Comparison of ENCODE assay signal across 27 mouse cellular contexts in the genomic region with DNA sequence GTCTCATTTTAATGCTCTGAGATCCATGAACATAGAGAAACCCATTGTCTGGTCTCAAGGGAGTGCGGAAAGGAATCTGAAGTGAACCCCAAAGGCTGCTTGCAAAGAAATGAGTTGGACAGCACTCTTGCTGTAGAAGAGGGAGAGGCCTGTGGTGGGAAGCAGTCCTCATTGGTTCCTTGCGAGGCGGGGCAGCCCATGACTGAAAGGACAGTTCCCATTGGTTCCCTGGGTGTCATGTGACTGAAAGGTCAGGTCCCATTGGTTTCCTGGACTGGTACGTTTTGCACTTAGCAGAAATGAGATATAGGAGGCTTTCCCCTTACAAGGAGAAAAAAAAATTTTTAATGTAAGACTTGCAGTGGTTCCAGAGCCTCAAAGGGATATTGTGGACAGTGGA.
"Had no signal": no experiment of that assay in that cellular context is flagged by ENCODE, and none has a peak within 500 bp of the region (broad histone marks: within the 10 kb centered on the region; RNA-seq: fewer than 3 reads in every experiment).

No protein-coding gene starts in this region.

- H3K27me3 ChIP-seq: hindbrain, embryonic 13.5 days; hindbrain, embryonic 15.5 days; kidney, embryonic 15.5 days; limb, embryonic 13.5 days; limb, embryonic 15.5 days; liver, embryonic 12.5 days had no signal

- H3K36me3 ChIP-seq: heart, embryonic 13.5 days; heart, embryonic 15.5 days; hindbrain, embryonic 13.5 days; hindbrain, embryonic 15.5 days; kidney, embryonic 15.5 days; limb, embryonic 13.5 days; limb, embryonic 15.5 days; liver, embryonic 12.5 days had no signal

- DNase-seq: gastrocnemius, adult 2 months; gastrocnemius, postnatal 10 days; gastrocnemius, postnatal 36 days; heart, adult 2 months; heart, postnatal 14 days; heart, postnatal 36 days; kidney, adult 11 months; kidney, adult 2 months; kidney, adult 9 months; kidney, postnatal 14 days; kidney, postnatal 36 days; layer of hippocampus, adult 9-11 months; layer of hippocampus, postnatal 36 days; left cerebral cortex, postnatal 4 days had no signal

- H3K9ac ChIP-seq: heart, embryonic 13.5 days; heart, embryonic 15.5 days; hindbrain, embryonic 13.5 days; hindbrain, embryonic 15.5 days; kidney, embryonic 15.5 days; limb, embryonic 13.5 days; limb, embryonic 15.5 days; liver, embryonic 12.5 days; liver, embryonic 14.5 days had no signal

- H3K4me3 ChIP-seq: gastrocnemius, adult 2 months; heart, adult 2 months; heart, embryonic 13.5 days; heart, embryonic 15.5 days; hindbrain, embryonic 13.5 days; hindbrain, embryonic 15.5 days; kidney, embryonic 15.5 days; limb, embryonic 13.5 days; limb, embryonic 15.5 days; liver, embryonic 12.5 days had no signal

- ATAC-seq: hindbrain, postnatal 0 days; intestine, embryonic 16.5 days; liver, embryonic 12.5 days had no signal

- H3K4me2 ChIP-seq: heart, embryonic 11.5 days; heart, embryonic 13.5 days; heart, embryonic 15.5 days; hindbrain, embryonic 13.5 days; hindbrain, embryonic 15.5 days; kidney, embryonic 15.5 days; limb, embryonic 13.5 days; limb, embryonic 15.5 days; liver, embryonic 12.5 days had no signal

- H3K9me3 ChIP-seq: heart, embryonic 13.5 days; heart, embryonic 15.5 days; hindbrain, embryonic 13.5 days; hindbrain, embryonic 15.5 days; kidney, embryonic 15.5 days; limb, embryonic 13.5 days; limb, embryonic 15.5 days had no signal

- H3K27ac ChIP-seq: heart, adult 2 months; heart, embryonic 13.5 days; heart, embryonic 15.5 days; hindbrain, embryonic 13.5 days; hindbrain, embryonic 15.5 days; hindbrain, postnatal 0 days; kidney, embryonic 15.5 days; kidney, postnatal 0 days; limb, embryonic 13.5 days; limb, embryonic 15.5 days; liver, embryonic 12.5 days; liver, embryonic 14.5 days had no signal

- H3K4me1 ChIP-seq: heart, embryonic 13.5 days; heart, embryonic 15.5 days; kidney, embryonic 15.5 days; limb, embryonic 13.5 days; limb, embryonic 15.5 days; liver, embryonic 12.5 days had no signal
